Mouse (Mus musculus): Measurements from ENCODE around the gene Cab39l.

Gene Cab39l

DNA sequence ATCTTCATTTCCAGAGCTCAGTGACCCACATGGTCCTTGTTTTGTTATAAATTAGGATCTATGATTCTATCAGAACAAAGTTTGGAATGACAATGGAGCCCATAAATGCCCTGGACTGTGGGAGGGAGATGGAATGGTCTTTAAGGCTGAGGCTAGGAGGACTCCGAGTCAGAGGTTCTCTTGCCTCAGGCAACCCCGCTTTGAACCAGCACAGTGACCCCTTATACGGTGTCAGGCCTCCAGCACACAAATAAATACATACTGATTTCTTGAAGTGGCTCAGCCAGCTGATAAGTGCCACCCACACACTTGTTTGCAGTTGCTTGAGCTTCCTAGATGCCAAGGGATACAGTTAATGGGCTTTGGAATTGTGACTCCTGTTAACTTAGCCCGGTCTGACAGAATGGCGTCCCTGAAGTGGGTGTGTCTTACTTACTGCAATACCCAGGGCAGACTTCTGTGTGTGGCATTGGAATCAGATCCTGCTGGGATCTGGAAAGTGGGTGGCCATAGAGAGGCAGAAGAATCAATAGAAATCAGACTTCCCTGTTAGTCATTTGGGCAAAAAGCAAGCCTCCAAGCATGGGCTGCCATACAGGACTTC lies 192.6 kb downstream of the Cab39l start:
- DNase-seq = no peak

DNA sequence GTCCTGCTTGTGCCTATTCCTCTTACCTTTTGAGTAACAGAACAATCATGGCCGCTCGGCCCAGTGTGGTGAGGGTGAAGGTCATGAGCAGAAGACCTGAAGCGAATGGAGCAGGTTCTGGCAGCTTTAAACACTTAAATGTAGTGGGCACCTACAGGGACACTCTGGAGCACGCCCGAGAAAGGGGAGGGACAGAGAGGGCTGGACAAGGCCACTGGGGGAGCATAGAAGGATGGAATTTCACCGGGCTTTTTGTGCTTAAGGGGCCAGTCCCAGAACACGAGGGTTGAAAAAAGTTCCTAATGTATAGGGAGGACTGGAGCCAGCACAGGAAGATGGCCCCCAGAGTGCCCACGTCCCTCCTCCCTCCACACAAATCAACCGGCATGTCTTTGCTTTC lies 193.2 kb downstream of the Cab39l start:
- DNase-seq = no peak

All from cerebellum, adult 8-10 months (tissue).